Mouse (Mus musculus) ES-E14 (cell line): Measurements from ENCODE around the gene Atp2a3.

Source experiments
- CHD2 ChIP-seq: IDR thresholded peaks from 2 replicates; pipeline ENCODE4 v1.6.1; 2014; ENCODE audit warnings: mild to moderate bottlenecking, low read depth, low read length, inconsistent platforms
- ZC3H11A ChIP-seq: IDR thresholded peaks from 2 replicates; pipeline ENCODE4 v1.6.1; 2012; ENCODE audit warnings: low read depth, mild to moderate bottlenecking, inconsistent platforms, low read length, borderline replicate concordance

- TF ChIP-seq ZC3H11A = peak; percentile 79; the same call in 1 of the 2 replicates
- TF ChIP-seq CHD2 = no peak
Measured at GRCm38 (mm10) chr11:72926226-72926890, 34.6 kb upstream of the Atp2a3 start.
